Mouse (Mus musculus) bone marrow macrophage, adult 2 months (primary cell): ENCODE data around the gene Ninj1.

Experiments
- CTCF ChIP-seq: IDR thresholded peaks from 2 replicates; pipeline ENCODE4 v1.5.1; 2012; ENCODE audit warnings: low read depth, mild to moderate bottlenecking, low read length, moderate library complexity
- POLR2A ChIP-seq: IDR thresholded peaks from 2 replicates; pipeline ENCODE4 v1.6.1; 2012; ENCODE audit warnings: mild to moderate bottlenecking, low read depth, low read length, borderline replicate concordance

DNA sequence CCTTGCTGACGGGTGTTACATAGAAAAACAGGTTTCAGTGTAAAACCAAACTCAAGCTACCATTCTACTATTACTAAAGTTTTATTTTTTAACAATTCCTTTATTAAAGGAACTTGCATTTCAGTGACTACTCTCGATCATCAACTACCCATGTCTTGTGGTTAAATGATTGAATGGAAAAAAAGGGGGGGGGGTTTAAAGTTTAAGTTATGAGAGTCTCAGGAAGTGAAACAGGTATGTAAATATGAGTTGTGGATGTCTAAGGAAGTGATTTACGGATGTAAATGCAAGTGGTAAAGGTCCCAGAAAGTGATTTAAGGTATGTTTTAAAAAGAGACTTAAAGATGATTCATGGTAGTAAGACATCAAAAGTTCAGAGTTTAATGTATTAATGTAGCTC lies 37.9 kb downstream of the Ninj1 start:
- TF ChIP-seq POLR2A (no peak), CTCF (no peak)
